Mouse (Mus musculus) erythroblast, embryonic 14.5 days (primary cell): ENCODE results near the gene Sav1. TPM values are rescaled to one million over a fixed set of nuclear protein-coding genes. Genes with fewer than 3 reads are reported as not detected.

Experiments used
- H3K27me3 ChIP-seq: 2 replicates; pipeline ENCODE4 v1.6.1; 2012; ENCODE audit warnings: inconsistent platforms; ENCODE audit not compliant: control insufficient read depth
- H3K36me3 ChIP-seq: 2 replicates; pipeline ENCODE4 v1.6.1; 2012; ENCODE audit warnings: mild to moderate bottlenecking, inconsistent platforms; ENCODE audit not compliant: control insufficient read depth
- H3K4me1 ChIP-seq: 2 replicates; pipeline ENCODE4 v1.6.1; 2012; ENCODE audit warnings: inconsistent platforms; ENCODE audit not compliant: control insufficient read depth
- H3K4me3 ChIP-seq: replicated peaks from 2 replicates; pipeline ENCODE3; 2012; ENCODE audit warnings: moderate library complexity, mild to moderate bottlenecking, inconsistent platforms
- H3K9me3 ChIP-seq: 2 replicates; pipeline ENCODE4 v1.6.1; 2012; ENCODE audit warnings: low read length, inconsistent platforms, mixed read lengths; ENCODE audit not compliant: control insufficient read depth
- GATA1 ChIP-seq: IDR thresholded peaks from 2 replicates; pipeline ENCODE4 v1.6.1; 2012; ENCODE audit warnings: low read length, inconsistent platforms, mixed read lengths
- TAL1 ChIP-seq: IDR thresholded peaks from 3 replicates; pipeline ENCODE4 v1.6.1; 2012; ENCODE audit warnings: low read length, inconsistent platforms, mixed read lengths
- polyA plus RNA-seq: library from polyadenylated mRNA; stranded (reverse); fragments of >175 nt; gene quantifications from 2 replicates; pipeline ENCODE4 v1.2.3, GENCODE M21; 2012

The Sav1 gene
- polyA plus RNA-seq, 1 experiment: 2.0 TPM

DNA sequence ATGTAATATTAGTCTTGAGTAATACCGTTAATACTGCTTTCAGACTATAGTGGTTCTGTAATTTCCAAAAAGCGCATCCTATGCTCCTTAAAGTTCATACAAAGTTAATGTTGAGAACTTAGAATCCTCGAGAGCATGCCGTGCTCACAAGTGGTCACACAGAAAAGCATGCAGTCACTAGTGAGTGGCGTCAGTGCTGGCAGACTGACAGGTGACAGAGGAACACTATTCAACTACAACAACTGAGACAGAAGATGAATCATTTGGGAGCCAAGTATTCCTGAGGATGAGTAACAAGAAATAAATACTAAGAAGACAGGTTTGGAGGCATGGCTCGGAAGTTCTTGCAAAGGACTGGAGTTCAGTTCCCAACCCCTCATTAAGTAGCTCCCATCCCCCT lies 19.7 kb downstream of the Sav1 start:
- TF ChIP-seq TAL1: no peak
- no peak for TF ChIP-seq GATA1
- Histone ChIP-seq H3K36me3 (peaks cover 96% of the 10 kb centered on the region), H3K4me1 (peaks cover 21% of the 10 kb centered on the region), H3K27me3 (no peaks in the 10 kb centered on the region), H3K9me3 (no peaks in the 10 kb centered on the region), H3K4me3 (no peak overlapping the region)

DNA sequence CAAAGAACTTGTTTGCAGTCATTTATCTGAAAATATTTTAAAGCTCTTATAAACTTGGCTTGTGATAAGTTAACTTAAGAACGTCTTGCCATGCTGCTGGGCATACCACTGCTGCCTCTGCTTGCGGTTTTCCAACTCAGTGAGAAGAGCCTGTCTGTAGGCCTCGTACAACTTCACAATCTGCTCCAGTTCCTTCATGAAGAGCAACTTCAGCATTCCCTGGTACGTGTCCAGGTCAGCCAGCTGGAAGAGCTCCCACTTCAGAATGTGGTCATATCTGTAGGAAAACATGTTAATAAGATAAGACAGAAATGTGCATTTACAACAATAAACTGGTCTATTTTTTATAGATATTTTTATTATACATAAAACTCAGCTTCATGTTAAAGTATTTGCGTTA lies 20.7 kb downstream of the Sav1 start:
- Histone ChIP-seq H3K4me1 (peaks cover 21% of the 10 kb centered on the region), H3K9me3 (no peaks in the 10 kb centered on the region), H3K36me3 (peaks cover 96% of the 10 kb centered on the region), H3K27me3 (no peaks in the 10 kb centered on the region), H3K4me3 (no peak overlapping the region)
- TF ChIP-seq GATA1 (no peak), TAL1 (no peak)

GRCm38 (mm10) chr12:69965644-69966043 lies 21.2 kb downstream of the Sav1 start:
- Histone ChIP-seq H3K4me1 (peaks cover 21% of the 10 kb centered on the region), H3K27me3 (no peaks in the 10 kb centered on the region), H3K9me3 (no peaks in the 10 kb centered on the region), H3K4me3 (no peak overlapping the region), H3K36me3 (peaks cover 95% of the 10 kb centered on the region)
- TF ChIP-seq TAL1: no peak
- no peak for TF ChIP-seq GATA1

- Histone ChIP-seq H3K4me3 (no peak overlapping the region), H3K4me1 (peaks cover 19% of the 10 kb centered on the region), H3K27me3 (no peaks in the 10 kb centered on the region), H3K9me3 (no peaks in the 10 kb centered on the region), H3K36me3 (peaks cover 91% of the 10 kb centered on the region)
- TF ChIP-seq GATA1: no peak
- TF ChIP-seq TAL1: no peak
Observed at GRCm38 (mm10) chr12:69963141-69963540, 23.7 kb downstream of the Sav1 start.

- peaks cover 87% of the 10 kb centered on the region for H3K36me3 ChIP-seq
- H3K4me1 ChIP-seq: peaks cover 17% of the 10 kb centered on the region
- H3K27me3 ChIP-seq: no peaks in the 10 kb centered on the region
- H3K9me3 ChIP-seq: no peaks in the 10 kb centered on the region
- TF ChIP-seq GATA1 (no peak), TAL1 (no peak)
- H3K4me3 ChIP-seq: no peak overlapping the region
Observed at GRCm38 (mm10) chr12:69962468-69962867, 24.3 kb downstream of the Sav1 start.

GRCm38 (mm10) chr12:69957378-69957777 lies 29.4 kb downstream of the Sav1 start:
- TF ChIP-seq TAL1: no peak
- TF ChIP-seq GATA1: no peak
- no peaks in the 10 kb centered on the region for H3K27me3 ChIP-seq
- peaks cover 3% of the 10 kb centered on the region for H3K4me1 ChIP-seq
- H3K4me3 ChIP-seq: no peak overlapping the region
- H3K9me3 ChIP-seq: no peaks in the 10 kb centered on the region
- peaks cover 40% of the 10 kb centered on the region for H3K36me3 ChIP-seq

GRCm38 (mm10) chr12:69947502-69947901 lies 39.3 kb downstream of the Sav1 start:
- Histone ChIP-seq H3K9me3 (no peaks in the 10 kb centered on the region), H3K4me1 (peaks cover 3% of the 10 kb centered on the region), H3K36me3 (no peaks in the 10 kb centered on the region; the same call in 1 of the 2 replicates), H3K27me3 (no peaks in the 10 kb centered on the region), H3K4me3 (no peak overlapping the region)
- TF ChIP-seq GATA1 (no peak), TAL1 (no peak)

- no peaks in the 10 kb centered on the region; the same call in 1 of the 2 replicates for H3K36me3 ChIP-seq
- H3K4me1 ChIP-seq: peaks cover 3% of the 10 kb centered on the region
- no peaks in the 10 kb centered on the region for H3K9me3 ChIP-seq
- no peak for TF ChIP-seq GATA1
- no peak for TF ChIP-seq TAL1
- no peak overlapping the region for H3K4me3 ChIP-seq
- H3K27me3 ChIP-seq: no peaks in the 10 kb centered on the region
Observed at GRCm38 (mm10) chr12:69945861-69946260, 40.9 kb downstream of the Sav1 start.

DNA sequence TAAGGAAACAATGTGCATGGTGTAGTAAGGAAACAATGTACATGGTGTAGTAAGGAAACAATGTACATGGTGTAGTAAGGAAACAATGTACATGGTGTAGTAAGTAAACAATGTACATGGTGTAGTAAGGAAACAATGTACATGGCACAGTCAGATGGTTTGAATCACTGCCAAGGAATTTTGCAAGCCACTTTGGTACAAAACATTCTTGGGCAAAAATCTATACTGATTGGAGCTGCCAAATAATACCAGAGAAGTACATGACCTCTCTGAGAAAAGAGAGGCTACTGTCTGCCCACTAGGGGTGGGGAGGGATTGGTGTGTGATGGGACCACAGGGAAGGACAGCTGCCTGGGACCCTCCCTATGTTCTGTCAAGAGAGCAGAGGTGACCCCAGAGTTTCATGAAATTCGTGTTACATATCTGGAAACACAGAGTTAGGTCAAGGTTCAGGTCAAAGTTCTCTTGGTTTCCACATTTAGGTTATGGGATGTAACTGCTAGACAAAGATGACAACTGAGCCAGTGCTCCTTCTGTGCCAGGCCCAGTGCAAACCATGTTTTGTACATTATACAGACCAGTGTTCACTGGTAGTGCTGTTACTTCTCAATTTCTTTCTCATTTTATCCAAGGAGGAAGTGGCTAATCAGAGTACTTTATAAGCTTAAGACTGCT lies 45.0 kb downstream of the Sav1 start:
- no peaks in the 10 kb centered on the region for H3K27me3 ChIP-seq
- peaks cover 4% of the 10 kb centered on the region; the same call in 1 of the 2 replicates for H3K9me3 ChIP-seq
- no peaks in the 10 kb centered on the region for H3K36me3 ChIP-seq
- no peak overlapping the region for H3K4me3 ChIP-seq
- TF ChIP-seq GATA1: no peak
- TF ChIP-seq TAL1: no peak
- no peaks in the 10 kb centered on the region; the same call in 1 of the 2 replicates for H3K4me1 ChIP-seq

DNA sequence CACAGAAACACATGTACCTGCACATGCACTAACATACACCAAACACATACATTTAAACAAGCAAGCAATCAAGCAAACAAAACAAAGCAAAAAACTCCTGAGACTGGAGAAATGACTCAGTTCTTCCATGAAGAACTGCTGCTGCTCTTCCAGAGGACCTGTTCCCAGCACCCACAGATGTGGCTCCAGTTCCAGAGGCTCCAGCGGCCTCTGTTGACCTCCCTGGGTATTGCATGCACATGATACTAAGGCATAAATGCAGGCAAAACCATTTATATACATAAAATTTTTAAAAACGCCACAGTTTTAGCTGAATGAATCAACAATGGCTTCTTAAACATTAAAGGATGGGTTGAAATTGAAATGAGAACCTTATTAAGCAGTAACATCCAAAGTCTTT lies 47.5 kb downstream of the Sav1 start:
- Histone ChIP-seq H3K4me1 (no peaks in the 10 kb centered on the region), H3K36me3 (no peaks in the 10 kb centered on the region), H3K9me3 (peaks cover 4% of the 10 kb centered on the region; the same call in 1 of the 2 replicates), H3K27me3 (no peaks in the 10 kb centered on the region), H3K4me3 (no peak overlapping the region)
- no peak for TF ChIP-seq GATA1
- no peak for TF ChIP-seq TAL1
